Mouse (Mus musculus): ENCODE measurements around the gene Usp28. TPM values are rescaled to one million over a fixed set of nuclear protein-coding genes. Genes with fewer than 3 reads are reported as not detected.
"Not testable (repeated sequence)": the region's sequence is repeated elsewhere in the genome, so short reads cannot be mapped to it uniquely, and the experiment has no call there.

The Usp28 gene
- polyA plus RNA-seq, 1 experiment from 2014 or later, result 30.7 TPM

DNA sequence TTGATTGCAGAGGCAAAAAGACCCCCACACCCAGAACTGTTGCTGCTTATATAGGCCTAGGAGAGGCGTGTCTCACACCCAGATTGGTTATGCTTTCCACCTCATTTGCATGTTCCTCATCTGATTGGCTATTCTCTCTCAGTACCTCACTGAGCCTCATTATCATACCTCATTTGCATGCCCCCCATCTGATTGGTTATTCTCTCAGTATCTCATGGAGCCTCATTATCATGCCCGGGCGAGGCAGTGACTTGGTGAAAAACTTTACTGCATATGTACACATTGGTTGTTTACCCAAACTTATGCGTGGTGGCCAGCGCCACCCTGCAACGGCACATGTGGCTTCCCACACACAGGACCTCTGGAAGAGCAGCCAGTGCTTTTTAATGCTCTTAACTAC, 1.4 kb upstream of the Usp28 start:
- H3K36me3 ChIP-seq; H3K9ac ChIP-seq (replicated peaks); H3K9me3 ChIP-seq (replicated peaks); ATAC-seq (ENCODE audit: low FRiP score); H3K27ac ChIP-seq (replicated peaks); H3K27me3 ChIP-seq (replicated peaks); H3K4me3 ChIP-seq (replicated peaks): not testable (repeated sequence)
- peak overlapping the region; percentile 78 for H3K4me2 ChIP-seq
- peaks cover 39% of the 10 kb centered on the region for H3K4me1 ChIP-seq
- WGBS, result 90% methylated on average over 6 of the region's 6 CpGs

DNA sequence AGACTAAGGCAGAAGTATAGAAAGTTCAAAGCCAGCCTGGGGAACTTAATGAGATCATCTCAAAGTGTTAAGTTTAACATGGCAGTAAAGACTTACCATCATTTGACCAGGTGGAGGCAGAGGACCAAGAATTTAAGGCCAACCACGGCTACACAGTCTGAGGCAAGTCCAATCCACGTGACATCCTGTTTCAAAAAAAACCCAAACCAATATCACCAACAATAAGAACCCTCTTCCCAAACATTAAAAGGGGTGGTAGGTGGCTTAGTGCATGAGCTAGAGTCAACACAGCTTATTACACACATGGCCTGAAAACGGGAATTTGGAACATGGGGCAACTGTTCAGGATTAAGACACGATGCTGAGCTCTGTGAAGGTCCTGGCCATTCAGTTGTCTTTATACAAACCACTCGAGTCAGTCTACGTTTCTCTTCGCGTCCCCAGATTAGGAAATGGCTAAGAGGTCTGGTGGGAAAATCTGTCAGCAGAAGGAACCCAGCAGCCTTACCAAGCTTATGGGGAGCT, 793 bp upstream of the Usp28 start:
- Histone ChIP-seq H3K4me3 (replicated peaks) (peak overlapping the region; percentile 83), H3K4me1 (peaks cover 41% of the 10 kb centered on the region), H3K27ac (replicated peaks) (peak overlapping the region; percentile 90), H3K9ac (replicated peaks) (peak overlapping the region; percentile 65), H3K27me3 (replicated peaks) (no peaks in the 10 kb centered on the region), H3K4me2 (peak overlapping the region; percentile 78), H3K9me3 (replicated peaks) (no peaks in the 10 kb centered on the region), H3K36me3 (no peaks in the 10 kb centered on the region)
- WGBS, result 33% methylated on average over 8 of the region's 8 CpGs
- ATAC-seq (ENCODE audit: low FRiP score), result no peak

DNA sequence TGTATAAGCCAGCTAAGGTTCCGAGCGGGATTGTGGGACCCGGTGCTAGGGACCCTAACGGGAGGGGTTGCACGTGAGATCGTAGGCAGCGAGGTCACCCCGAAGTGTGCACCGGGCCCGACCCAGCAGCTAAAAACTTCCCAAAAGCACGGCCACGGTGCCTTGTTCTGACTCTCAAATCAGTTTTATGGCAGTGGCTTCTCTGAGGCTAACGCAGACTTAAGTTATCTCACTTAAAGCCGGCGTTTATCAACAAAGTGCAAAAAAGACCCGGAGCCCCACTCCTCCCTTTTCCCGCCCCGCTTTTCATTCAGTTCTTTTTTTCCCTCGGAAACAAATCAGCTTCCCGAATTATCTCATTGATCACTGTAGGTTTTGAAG, 523 bp downstream of the Usp28 start:
- H3K4me3 ChIP-seq (replicated peaks), result peak overlapping the region; percentile 83
- peak overlapping the region; percentile 78 for H3K4me2 ChIP-seq
- peaks cover 41% of the 10 kb centered on the region for H3K4me1 ChIP-seq
- no peaks in the 10 kb centered on the region for H3K9me3 ChIP-seq (replicated peaks)
- H3K27me3 ChIP-seq (replicated peaks), result no peaks in the 10 kb centered on the region
- H3K27ac ChIP-seq (replicated peaks), result peak overlapping the region; percentile 90
- WGBS, result under 1% methylated on average over 20 of the region's 20 CpGs
- ATAC-seq (ENCODE audit: low FRiP score), result no peak; the same call in 1 of the 2 replicates
- H3K9ac ChIP-seq (replicated peaks), result peak overlapping the region; percentile 74
- H3K36me3 ChIP-seq, result no peaks in the 10 kb centered on the region

DNA sequence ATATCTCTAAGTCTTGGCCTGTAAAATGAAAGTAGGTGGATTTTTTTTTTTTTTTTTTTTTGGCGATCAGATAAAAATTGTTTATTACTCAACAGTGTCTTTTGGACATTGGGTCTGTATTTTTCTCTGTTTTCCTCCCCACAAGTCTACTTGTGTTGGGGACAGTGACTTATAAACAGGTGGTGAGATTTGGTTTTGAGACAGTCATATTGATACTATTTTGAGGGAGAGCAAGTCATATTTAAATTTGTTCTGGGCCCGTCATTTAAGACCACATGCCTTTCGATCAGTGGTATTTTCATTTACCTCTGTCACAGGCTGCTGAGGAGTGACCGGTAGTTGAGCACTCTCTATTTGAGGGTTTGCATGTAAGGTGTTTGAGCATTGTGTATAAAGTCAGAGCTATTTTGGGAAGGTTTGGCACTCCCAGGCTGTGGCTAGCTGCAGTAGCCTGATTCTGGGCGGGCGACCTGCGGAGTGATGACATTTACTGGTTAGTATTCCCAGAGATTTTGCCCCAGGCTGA, 1.5 kb downstream of the Usp28 start:
- H3K4me3 ChIP-seq (replicated peaks), result peak overlapping the region; percentile 83; the same call in 1 of the 2 replicates

DNA sequence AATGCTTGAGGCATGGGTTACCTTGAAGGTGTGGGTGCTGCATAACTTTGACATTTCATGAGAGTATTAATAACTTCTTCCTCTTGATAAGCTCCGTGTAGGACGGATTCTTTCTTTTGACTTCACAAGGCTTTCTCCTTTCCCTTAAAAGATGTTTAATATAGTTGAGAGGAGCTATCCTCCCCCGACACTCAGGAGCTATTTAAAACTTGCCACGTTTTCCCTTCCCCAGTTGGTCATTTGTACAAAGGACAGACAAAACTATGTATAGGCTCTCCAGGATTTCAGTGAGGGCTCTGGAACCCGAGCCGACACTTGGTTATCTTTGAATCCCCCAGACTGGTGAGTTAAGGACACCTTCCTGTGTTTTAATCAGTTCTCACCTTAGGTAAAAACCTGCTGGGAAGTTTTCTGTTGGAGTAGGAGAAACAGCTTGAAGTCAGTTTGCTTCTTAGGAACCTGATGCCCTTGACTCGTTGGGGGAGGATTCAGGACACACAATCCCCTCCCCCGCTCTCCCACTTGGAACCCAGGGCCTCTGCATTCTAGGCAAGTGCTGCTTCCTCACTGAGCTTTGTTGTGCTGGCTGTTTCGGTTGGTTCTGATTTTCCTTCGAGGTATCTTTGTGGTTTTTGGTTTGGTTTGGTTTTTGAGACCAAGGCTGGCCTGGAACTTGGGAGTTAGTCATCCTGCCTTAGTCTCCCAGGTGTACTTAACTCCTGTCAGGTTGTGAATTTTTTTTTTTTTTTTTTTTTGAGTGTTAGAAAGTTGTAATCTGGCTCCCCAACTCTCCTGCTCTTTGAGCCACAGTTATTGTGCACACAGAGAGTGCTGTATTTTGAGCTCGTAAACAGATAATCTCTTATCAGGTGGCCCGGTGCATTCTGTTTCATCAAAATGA, 2.3 kb downstream of the Usp28 start:
- no peak for ATAC-seq (ENCODE audit: low FRiP score)
- no peaks in the 10 kb centered on the region for H3K9me3 ChIP-seq (replicated peaks)
- no peaks in the 10 kb centered on the region for H3K36me3 ChIP-seq
- peaks cover 41% of the 10 kb centered on the region for H3K4me1 ChIP-seq
- WGBS, result 33% methylated on average over 12 of the region's 12 CpGs
- no peaks in the 10 kb centered on the region for H3K27me3 ChIP-seq (replicated peaks)
- peak overlapping the region; percentile 78 for H3K4me2 ChIP-seq
- peak overlapping the region; percentile 28; the same call in 1 of the 2 replicates for H3K9ac ChIP-seq (replicated peaks)
- H3K4me3 ChIP-seq (replicated peaks), result peak overlapping the region; percentile 12; the same call in 1 of the 2 replicates
- no peak overlapping the region for H3K27ac ChIP-seq (replicated peaks)

More for the DNA sequence above, 1.5 kb downstream of the Usp28 start:
- Histone ChIP-seq H3K36me3 (no peaks in the 10 kb centered on the region), H3K4me1 (peaks cover 41% of the 10 kb centered on the region), H3K9me3 (replicated peaks) (no peaks in the 10 kb centered on the region), H3K9ac (replicated peaks) (peak overlapping the region; percentile 28; the same call in 1 of the 2 replicates), H3K27me3 (replicated peaks) (no peaks in the 10 kb centered on the region), H3K27ac (replicated peaks) (no peak overlapping the region), H3K4me2 (peak overlapping the region; percentile 78)
- 24% methylated on average over 7 of the region's 7 CpGs for WGBS
- no peak for ATAC-seq (ENCODE audit: low FRiP score)

DNA sequence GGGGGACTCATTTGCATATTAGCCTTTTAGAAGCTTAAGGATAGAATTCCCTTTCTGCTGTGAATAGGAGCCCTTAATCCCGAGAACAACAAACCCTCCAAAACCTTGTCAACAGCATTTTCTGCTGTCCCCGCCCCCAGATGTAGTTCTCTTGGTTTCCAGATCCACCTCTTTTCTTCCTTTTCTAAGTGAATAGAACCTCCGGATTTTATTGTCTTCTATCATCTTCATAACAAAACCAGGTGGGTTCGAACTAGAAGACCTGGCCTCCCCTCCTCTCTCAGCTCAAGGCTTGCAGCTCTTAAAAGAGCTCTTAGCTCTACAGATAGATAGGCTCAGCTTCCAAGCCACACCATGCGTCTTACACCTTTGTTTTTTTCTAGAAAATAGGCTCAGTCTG, 6.5 kb downstream of the Usp28 start:
- Histone ChIP-seq H3K9ac (replicated peaks) (no peak overlapping the region), H3K4me1 (peaks cover 22% of the 10 kb centered on the region), H3K4me2 (no peak overlapping the region), H3K36me3 (no peaks in the 10 kb centered on the region), H3K27ac (replicated peaks) (no peak overlapping the region), H3K4me3 (replicated peaks) (no peak overlapping the region), H3K9me3 (replicated peaks) (no peaks in the 10 kb centered on the region), H3K27me3 (replicated peaks) (no peaks in the 10 kb centered on the region)
- ATAC-seq (ENCODE audit: low FRiP score), result no peak
- WGBS, result 74% methylated on average over 5 of the region's 5 CpGs

DNA sequence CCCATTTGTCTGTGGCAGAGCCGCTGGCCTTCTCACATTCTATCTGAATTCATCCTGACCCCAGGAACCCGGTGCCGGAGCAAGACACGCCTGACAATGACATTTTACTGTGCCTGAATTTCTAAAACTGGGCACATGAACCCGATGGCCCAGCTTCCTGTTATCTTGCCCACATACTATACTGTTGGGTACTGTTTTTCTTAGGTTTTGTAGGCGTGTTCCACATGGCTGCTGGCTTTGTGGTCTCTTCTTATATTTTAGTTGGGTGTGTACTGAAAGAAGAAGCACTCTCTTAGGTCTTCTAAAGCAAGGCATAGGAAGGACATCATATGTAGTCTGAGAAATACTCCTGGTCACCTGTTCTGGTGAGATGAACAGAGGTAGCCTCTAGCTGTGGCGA, 9.6 kb downstream of the Usp28 start:
- WGBS, result 94% methylated on average over 7 of the region's 7 CpGs
- no peak overlapping the region for H3K4me3 ChIP-seq (replicated peaks)
- ATAC-seq (ENCODE audit: low FRiP score), result no peak
- no peaks in the 10 kb centered on the region for H3K27me3 ChIP-seq (replicated peaks)
- H3K4me1 ChIP-seq, result 0 out of 2 replicates have a peak, but pooled peaks cover 3% of the 10 kb centered on the region
- H3K27ac ChIP-seq (replicated peaks), result no peak overlapping the region
- H3K9me3 ChIP-seq (replicated peaks), result no peaks in the 10 kb centered on the region
- H3K4me2 ChIP-seq, result no peak overlapping the region
- H3K36me3 ChIP-seq, result no peaks in the 10 kb centered on the region
- no peak overlapping the region for H3K9ac ChIP-seq (replicated peaks)

DNA sequence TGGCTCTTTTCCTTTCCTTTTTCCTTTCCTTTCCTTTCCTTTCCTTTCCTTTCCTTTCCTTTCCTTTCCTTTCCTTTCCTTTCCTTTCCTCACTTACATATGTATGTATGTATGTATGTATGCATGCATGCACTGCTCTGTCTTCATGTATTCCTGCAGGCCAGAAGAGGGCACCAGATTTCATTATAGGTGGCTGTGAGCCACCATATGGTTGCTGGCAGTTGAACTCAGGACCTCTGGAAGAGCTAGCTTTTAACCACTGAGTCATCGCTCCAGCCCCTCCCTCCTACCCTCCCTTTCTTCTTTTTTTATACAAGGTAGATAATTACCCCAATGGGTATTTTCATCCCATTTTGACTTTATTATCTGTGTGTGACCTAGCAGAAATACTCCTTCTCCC, 10.6 kb downstream of the Usp28 start:
- H3K27me3 ChIP-seq (replicated peaks), result no peaks in the 10 kb centered on the region
- WGBS, result 100% methylated on average over 1 of the region's 1 CpGs
- H3K36me3 ChIP-seq, result peaks cover 3% of the 10 kb centered on the region; the same call in 1 of the 2 replicates
- no peak overlapping the region for H3K4me2 ChIP-seq
- no peak for ATAC-seq (ENCODE audit: low FRiP score)
- H3K9me3 ChIP-seq (replicated peaks), result no peaks in the 10 kb centered on the region
- no peak overlapping the region for H3K4me3 ChIP-seq (replicated peaks)
- H3K9ac ChIP-seq (replicated peaks), result no peak overlapping the region
- H3K4me1 ChIP-seq, result 0 out of 2 replicates have a peak, but pooled peaks cover 3% of the 10 kb centered on the region
- H3K27ac ChIP-seq (replicated peaks), result no peak overlapping the region

DNA sequence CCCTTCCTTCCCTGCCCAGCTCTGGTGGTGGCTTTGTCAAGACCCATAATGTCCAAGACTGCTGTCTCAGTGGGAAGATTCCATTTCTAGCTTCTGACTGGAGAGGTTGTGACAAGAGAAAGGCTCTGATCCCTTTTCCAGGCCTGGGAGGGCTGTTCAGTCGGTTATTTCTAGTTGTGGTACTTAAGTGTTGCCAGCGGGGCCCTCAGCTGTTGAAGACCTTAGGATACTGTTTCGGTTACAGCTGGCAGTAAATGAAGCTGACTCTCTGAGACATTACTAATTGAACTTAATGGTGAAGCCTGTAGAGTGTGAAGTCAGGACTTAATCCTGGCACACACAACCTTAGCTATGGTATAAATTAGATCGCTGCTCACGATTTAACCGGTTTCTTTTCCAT, 14.1 kb downstream of the Usp28 start:
- peaks cover 24% of the 10 kb centered on the region for H3K36me3 ChIP-seq
- H3K9me3 ChIP-seq (replicated peaks), result no peaks in the 10 kb centered on the region
- H3K27ac ChIP-seq (replicated peaks), result no peak overlapping the region
- no peak overlapping the region for H3K4me2 ChIP-seq
- ATAC-seq (ENCODE audit: low FRiP score), result no peak
- no peak overlapping the region for H3K9ac ChIP-seq (replicated peaks)
- no peaks in the 10 kb centered on the region for H3K27me3 ChIP-seq (replicated peaks)
- no peak overlapping the region for H3K4me3 ChIP-seq (replicated peaks)
- 0 out of 2 replicates have a peak, but pooled peaks cover 3% of the 10 kb centered on the region for H3K4me1 ChIP-seq
- WGBS, result 75% methylated on average over 6 of the region's 6 CpGs

DNA sequence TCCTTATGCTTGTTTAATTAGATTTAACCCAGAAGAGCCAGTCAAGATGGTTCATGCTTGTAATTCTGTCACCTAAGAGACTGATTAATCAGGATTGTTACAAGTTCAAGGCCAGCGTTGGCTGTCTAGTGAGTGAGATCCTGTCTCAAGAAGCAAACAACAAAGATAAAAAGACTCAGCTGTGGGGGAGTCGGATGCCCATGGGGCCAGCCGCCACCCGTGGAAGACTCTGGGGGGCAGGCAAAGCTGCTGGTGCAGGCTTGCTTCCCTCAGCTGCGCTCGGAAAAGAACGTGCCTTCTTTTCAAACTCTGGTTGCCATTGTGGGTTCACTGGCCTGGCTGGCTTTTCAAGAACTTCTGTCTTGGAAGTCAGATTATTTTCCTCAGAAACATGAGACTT, 30.6 kb downstream of the Usp28 start:
- Histone ChIP-seq H3K9ac (replicated peaks) (no peak overlapping the region), H3K27me3 (replicated peaks) (no peaks in the 10 kb centered on the region), H3K36me3 (peaks cover 45% of the 10 kb centered on the region), H3K4me3 (replicated peaks) (no peak overlapping the region), H3K27ac (replicated peaks) (no peak overlapping the region), H3K4me1 (no peaks in the 10 kb centered on the region), H3K4me2 (no peak overlapping the region), H3K9me3 (replicated peaks) (no peaks in the 10 kb centered on the region)
- ATAC-seq (ENCODE audit: low FRiP score), result no peak
- WGBS, result 69% methylated on average over 7 of the region's 7 CpGs

DNA sequence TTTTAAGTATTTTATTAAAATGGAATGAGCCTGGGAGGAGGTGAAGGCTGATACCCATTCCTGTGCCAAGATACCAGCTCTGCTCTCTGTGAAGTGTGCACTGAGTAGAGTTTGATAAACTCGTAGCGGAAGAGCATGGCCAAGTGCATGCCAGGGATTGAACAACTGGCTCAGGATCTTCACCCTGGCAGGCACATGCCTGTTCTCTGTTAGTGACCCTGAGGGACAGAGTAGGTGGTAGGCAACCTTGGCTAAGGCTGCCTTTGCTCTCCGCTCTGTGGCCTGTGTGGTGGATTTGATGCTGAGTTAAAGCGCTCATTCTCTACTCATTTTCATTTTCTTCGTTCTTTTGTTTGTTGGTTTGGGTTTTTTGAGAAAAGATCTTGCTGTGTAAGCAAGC, 36.1 kb downstream of the Usp28 start:
- Histone ChIP-seq H3K27ac (replicated peaks) (no peak overlapping the region), H3K9me3 (replicated peaks) (no peaks in the 10 kb centered on the region), H3K4me1 (0 out of 2 replicates have a peak, but pooled peaks cover 3% of the 10 kb centered on the region), H3K4me3 (replicated peaks) (no peak overlapping the region), H3K36me3 (peaks cover 28% of the 10 kb centered on the region), H3K4me2 (no peak overlapping the region), H3K9ac (replicated peaks) (no peak overlapping the region), H3K27me3 (replicated peaks) (no peaks in the 10 kb centered on the region)
- 91% methylated on average over 5 of the region's 5 CpGs for WGBS
- no peak for ATAC-seq (ENCODE audit: low FRiP score)

DNA sequence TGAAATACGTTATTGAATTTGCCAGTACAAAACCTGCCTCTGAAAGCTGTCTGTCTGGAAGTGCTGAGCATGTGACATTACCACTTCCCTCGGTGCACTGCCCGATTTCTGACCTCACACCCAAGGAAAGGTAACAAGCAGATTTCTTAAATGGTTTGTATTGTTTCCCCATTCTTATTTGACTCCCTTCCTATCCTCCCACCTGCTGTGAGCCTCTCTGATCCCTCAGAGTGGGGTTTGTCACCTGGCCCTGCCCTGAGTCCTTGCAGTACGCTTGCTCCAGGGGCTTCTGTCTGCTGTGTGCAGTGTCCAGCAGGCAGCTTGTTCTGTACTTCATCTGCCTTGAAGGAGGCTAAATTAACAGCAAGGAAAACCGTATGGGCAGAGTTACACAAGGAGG, 38.8 kb downstream of the Usp28 start:
- Histone ChIP-seq H3K4me2 (no peak overlapping the region), H3K36me3 (peaks cover 38% of the 10 kb centered on the region), H3K9ac (replicated peaks) (no peak overlapping the region), H3K27ac (replicated peaks) (no peak overlapping the region), H3K4me3 (replicated peaks) (no peak overlapping the region), H3K9me3 (replicated peaks) (no peaks in the 10 kb centered on the region), H3K4me1 (0 out of 2 replicates have a peak, but pooled peaks cover 3% of the 10 kb centered on the region), H3K27me3 (replicated peaks) (no peaks in the 10 kb centered on the region)
- no peak for ATAC-seq (ENCODE audit: low FRiP score)
- 80% methylated on average over 5 of the region's 5 CpGs for WGBS

All from neural tube, embryonic 15.5 days (tissue).